Mouse (Mus musculus) testis, postnatal 14 days (tissue): ENCODE measurements at regions not wholly inside any gene's neighbourhood (a gene's known extent, or its start where the extent isn't known, plus 50 kb on each side); places are given as distances from the start of the nearest gene placed in this dataset.
A peak's percentile ranks its signal among the peaks of the same experiment; 100 is the strongest.

Source experiments
- DNase-seq: peaks from one replicate; pipeline ENCODE4 v3.0.0; 2021; ENCODE audit warnings: low spot score

DNA sequence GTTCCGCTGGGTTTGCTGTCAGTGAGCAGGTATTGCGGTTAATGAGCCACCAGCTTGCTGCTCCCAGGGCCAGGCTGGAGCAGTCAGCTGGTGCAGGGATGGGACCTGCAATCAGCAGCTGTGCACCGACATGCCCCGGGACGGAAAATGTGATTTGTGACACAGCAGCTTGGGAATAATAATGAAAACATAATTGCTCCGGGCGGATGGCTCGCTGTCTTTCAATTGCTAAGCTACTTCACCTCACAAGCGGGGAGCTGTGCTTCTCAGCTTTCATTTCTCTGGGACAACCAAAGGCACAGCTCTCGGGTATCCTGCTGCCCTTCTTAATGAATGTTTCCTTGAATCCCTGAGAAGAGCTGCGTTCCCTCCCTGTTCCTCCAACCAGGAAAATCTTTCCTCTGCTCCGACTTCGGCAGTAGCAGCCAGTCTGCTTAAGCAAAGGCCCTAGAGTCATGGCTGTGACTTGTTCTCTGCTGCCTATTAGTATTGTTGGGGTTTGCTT lies 235.3 kb upstream of the A1bg start:
- peak; percentile 19 for DNase-seq

DNA sequence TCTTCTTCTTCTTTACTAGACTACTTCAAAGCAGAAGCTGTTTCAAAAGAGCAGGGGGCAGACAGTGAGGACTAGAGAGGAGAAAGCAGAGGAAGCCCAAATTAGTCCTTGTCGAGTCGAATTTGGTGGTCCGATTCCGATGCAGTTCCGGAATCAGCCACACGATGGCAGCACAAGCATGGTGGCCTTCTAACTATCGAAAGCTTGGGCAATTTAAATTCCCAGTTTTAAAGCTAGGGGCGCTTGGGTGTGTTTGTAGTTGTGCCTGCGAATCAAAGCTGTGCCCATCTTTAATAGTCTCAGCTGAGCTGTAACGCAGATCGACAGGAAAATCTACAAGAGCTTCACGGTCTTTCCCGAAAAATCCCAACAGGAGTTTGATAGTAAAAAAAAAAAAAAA lies 234.7 kb upstream of the A1bg start:
- DNase-seq: peak; percentile 61

DNA sequence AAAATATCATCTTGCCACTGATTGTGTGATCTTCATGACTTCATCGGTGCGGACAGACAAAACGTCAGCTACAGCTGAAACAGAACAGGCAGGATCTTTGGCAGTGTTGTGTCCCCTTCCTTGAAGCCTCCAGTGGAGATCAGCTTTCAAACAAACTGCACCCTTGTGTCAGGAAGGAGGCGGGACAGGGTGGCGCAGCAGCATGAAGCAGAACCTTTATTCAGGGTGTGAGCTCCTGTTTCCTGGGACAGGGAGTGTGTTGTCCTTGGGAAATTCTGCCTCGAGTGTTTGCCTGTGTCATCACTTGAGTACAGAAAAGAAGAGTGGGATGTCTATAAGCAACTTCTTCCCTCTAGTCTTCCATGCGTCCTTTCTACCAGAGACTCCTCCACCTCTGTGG lies 232.7 kb upstream of the A1bg start:
- DNase-seq: no peak

DNA sequence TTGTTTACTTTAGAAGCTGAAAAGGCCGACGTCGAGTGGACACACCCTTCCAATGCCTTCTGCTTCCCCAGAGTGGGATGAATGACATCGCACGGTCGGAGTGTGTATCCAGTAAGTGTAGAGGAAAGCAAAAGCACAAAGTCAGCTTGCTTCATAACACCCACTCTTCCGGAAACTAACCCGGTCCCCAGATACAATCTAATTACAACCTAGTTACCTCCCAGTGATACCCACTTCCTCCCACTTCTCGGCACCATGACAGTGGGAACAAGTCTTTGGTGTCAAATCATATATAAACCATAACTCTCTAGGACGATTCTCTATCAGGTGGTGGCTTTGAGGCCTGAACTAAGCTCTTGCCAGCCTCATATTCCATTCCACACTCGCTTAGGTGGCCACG lies 231.4 kb upstream of the A1bg start:
- DNase-seq: no peak

DNA sequence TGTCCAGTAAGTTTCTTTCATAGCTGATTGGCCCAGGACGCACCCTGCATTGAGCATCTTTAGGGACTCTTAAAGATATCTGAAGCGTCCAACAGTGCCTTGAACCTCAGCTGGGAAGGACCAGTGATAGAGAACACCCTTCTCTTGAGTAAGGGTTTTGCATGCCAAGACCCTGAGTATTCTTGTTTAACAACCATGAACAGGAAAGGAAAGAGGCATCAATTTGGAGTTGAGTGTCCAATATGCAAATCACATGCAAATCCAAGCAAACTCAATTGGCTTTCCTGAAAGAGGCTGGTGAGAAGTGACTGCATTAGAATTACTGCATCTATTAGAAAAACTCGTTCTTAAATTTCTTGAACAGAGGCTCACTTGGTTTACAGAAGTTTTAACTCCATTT lies 220.0 kb upstream of the A1bg start:
- no peak for DNase-seq

DNA sequence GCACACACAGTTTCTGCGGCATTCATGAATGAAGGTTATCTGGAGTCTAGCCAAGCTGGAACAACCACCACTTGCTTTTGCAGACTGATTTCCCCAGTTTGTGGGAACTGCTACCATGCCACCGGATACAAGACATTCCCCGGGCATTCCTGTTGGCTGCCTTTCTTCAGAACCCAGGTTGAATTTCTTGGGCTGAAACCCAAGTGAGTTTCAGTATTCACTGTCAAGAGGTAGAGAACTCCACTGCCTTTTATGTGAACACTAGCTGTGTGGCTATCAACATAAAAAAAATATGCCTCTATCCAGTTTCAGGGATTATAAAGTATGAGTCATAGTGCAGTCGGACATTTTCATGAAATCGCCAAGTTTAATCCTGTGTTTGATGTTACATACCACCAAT lies 216.3 kb upstream of the A1bg start:
- DNase-seq: no peak

DNA sequence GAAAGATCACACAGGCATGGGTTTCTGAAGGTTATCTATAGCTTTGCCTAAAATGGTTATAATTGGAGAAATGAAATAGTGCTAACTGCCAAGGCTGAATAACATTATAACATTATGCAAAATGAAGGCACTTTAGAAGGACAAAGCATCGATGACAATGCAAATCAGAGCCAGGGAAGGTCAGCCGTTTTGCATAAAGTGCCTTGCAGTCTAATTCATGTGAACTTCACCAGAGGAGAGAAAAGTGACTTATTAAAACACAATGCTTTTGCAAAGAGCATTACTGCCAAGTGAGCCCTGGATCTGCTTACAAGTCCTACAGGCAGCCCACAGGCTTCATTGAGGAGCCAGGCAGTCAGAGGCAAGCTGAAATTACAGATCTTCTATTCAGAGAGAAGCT lies 214.0 kb upstream of the A1bg start:
- no peak for DNase-seq

DNA sequence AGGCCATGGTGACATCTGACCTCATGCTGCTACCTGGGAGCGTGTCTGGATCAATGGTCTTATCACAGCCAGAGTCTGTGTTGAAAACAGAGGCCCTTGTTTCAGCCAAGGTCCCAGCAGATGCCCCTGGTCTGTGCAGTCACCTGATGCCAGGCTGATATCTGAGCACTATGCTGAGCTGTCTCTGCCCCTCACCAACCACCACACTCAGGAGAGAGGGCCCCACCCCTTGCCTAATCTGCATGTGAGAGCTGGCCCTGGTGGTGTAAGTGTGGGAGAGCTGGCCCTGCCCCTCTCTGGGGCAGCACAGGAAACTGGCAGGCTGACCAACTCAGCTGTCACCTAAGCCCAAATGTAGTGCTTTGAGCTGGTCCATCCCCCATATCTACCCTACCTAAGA lies 210.5 kb upstream of the A1bg start:
- DNase-seq: no peak

DNA sequence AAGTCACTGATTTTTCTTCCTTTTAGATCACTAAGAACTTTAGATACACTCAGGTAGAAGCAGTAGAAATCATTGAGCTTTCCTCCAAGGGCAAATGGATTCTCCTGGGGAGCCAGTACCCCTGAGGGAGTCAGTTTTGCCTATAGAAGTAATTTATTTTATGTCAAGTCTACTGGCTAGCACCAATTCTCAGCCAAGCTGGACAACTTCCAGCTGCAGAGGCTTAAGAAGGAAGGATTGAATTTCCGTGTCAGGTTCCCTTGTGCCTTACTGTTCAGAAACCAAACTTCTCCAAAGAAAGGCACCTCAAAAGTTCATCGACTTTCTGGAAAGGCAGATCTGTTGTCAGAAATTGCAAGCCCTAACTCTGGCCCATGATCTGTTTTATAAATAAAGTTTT lies 205.2 kb upstream of the A1bg start:
- DNase-seq: no peak

DNA sequence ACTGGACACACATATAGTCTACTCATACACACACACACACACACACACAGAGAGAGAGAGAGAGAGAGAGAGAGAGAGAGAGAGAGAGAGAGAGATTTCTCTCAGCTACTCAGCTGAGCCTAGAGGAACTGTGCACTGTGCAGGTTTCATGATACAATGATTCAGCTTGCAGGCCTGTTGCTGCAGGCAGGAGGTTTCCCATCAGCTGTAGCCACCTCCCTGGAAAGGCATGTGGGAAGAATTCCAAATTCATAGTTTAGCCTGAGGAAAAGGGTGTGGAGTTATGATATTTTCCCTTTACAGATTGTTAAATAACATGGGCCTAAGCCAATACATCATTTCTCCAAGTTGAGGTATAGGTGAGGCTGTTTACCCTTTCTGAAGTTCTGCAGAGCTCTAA lies 204.3 kb upstream of the A1bg start:
- no peak for DNase-seq

DNA sequence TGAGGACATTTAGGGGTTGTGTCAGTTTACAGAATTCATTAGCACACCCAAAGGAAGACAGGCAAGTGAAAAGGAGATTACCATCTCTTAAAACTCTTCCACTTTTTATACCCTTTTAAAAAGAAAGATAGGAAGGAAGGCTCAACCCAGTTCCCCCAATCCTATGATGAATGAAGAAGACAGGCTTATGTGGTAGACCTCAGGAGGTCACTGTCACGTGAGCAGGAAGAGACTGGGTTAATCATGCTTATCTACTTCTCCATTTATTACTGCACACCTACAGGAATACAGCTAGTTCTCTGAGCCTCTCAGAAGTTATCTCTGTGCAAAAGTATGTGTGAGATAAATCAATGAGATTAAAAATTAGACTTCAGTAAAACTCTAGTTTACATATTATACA lies 194.1 kb upstream of the A1bg start:
- no peak for DNase-seq

DNA sequence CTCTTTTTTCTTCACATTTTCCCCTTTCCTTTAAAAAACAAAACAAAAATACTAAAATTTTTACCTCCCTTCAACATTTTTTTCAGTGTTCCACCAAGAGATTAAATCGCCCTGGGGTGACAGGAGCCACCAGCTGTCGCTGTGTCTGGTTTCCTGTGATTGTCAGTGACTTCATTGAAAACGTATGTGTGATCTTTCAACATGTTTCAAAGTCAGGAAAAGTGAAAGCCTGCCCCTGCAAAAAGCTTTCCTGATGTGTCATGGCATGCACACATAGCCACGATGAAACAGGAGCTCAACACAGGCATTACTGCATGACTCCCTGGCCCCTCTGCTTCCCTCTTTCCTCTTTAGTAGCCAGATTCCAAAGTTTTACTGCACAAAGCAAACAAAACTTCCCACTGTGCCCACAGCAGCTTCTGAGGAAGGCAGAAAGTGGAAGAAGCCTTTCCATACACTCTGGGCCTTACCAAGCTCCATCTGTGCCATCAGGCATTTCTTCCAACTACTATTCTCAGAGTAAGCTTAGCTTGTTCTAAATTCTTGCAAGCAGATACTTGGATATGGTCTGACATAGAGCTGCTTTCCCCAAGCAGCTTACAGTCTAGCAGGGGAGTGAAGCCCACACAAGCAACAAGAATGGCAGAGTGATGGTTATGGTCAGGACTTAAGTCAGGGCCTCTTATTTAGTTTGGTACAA lies 186.8 kb upstream of the A1bg start:
- DNase-seq: no peak

DNA sequence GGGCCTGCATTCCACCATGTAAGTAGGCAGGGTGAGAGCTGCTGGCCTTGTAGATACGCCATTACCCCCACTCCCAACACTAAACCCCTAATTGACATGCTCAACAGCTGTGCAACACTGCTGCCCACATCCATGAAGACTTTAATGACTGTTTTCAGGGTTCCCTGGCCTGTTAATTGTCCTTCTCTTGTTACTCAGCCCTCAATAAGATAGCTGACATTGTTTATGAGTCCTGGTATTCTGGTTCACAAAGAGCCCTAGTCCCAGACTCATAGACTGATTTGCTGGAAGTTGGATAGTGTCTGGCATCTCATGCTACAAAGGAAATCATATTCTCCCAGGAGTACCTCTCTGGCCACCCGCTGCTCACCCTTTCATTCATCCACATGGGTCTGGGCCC lies 186.1 kb upstream of the A1bg start:
- no peak for DNase-seq

DNA sequence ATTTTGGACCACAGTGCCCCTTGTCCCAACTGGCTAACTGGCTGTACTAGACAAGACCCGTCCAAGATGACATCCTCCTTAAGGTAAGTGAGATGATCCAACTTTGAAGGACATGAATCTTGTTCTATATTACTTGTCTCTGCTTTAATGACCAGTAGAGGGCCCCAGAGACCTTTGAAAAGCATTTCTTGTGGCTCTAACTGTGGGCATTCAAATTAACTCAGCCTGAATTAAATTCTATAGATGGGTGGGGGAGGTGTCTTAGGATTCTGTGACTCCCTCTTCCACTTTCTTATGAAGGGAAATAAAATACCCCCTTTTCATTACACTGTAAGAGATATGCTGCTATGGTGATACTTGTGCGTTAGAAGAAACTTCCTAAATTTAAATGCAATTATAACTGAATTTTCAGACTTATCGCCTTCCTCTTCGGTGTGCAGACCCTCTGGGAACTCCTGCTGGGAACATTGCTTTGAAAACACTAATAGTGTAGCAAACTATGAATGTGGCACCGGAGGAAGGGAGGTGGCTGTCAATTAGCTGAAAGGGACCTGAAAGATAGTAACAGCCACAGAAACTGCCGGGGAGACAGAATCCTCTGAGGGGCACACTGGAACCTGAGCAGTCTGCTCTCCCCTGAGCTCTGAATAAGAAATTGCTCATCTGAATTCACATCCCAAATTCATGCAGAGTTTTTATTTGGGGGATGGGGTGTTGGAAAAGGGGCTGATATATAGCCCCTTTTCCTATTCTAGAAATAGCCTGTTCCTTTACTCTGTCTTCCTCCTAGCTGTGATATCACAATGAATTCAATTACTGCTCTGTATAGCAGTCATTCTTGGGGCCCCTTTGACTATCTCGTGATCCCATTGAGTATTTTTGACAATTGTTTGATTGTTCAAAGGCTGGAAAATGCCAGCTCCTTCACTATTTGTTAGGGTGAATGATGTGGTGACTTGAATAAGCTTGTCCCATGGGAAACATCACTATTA lies 179.9 kb upstream of the A1bg start:
- DNase-seq: no peak

DNA sequence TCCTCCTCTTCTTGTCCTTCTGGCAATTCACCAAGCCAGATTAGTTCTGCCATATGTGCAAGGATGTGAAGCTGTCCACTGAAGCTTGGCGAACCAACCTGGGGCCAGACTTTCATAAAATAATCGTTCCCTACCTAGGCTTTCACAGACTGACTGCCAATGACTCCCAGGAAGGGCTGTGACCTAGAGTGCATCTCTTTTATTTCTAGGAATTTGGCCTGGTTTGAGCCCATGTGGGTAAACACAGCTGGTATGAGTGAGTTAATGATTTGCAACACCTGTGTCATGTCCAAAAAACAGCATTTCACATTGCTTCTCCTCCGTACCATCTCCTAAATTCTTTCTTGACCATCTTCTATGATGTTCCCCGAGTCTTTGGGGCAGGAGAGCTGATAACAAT lies 178.0 kb upstream of the A1bg start:
- no peak for DNase-seq

DNA sequence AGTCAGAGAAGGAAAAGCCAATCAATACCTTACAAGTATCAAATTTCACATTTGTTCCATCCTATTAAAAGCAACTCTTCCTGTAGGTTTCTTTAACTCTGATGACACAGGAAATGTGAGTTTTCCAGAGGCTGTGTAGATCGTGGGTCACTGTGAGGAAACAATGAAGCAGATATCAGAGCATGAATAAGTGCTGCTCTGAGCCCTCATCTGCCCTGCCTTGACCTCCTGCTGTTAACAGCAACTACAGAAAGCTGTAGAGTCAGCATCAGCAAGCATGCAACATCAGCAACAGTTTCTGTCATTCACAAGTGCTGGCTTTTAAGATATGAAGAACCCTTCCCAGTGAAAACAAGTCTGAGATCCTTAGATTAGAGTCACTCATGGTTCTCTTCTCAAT lies 176.2 kb upstream of the A1bg start:
- DNase-seq: no peak

DNA sequence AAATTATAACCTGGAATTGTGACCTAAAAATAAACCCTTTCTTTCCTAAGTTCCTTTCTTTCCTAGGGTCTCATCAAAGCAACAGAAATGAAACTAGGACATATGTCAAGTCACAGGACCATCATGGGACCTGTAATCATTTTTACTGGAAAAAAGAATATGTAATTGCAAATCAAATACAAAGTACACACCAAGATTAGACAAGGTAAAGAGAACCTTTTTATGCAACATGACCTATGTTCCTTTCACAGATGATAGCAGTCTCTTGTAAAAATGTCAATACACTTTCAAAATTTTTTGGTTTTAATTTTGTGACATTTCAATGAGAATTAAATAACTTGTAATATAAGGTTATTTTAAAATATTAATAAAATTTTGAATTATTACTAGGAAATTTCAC lies 175.7 kb upstream of the A1bg start:
- DNase-seq: no peak

DNA sequence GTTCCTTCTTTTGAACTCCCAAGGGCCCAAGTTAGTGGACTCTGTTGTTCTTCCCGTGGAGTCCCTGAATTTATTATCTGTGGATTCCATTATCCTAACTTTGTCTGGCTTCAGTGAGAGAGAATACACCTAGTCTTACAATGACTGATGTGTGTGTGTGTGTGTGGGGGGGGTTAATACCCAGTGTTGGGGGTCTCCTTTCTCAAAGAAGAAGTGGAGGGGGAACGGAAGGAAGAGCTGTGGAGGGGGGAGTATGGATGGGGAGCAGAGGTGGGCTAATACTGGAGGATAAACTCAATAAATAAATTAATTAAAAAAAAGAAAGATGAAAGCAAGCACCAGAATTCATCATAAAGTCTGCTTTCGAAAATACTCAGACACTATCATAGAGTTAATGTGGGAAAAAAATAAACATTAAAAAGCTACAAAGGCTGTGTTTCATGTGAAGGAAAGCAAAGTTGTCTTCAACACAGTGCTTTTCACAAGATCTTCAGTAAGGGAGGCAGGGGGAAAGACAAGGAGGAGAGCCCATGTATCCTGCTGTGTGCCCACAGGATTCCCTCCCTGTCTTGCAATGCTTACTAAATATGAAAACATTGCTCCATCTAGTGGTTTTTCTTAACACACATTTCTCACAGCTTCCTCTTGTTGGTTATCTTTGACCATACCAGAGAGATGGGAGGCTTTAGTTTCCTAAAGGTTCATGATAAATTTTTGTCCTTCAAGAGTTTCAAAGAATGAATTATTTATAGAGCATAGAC lies 173.4 kb upstream of the A1bg start:
- no peak for DNase-seq

DNA sequence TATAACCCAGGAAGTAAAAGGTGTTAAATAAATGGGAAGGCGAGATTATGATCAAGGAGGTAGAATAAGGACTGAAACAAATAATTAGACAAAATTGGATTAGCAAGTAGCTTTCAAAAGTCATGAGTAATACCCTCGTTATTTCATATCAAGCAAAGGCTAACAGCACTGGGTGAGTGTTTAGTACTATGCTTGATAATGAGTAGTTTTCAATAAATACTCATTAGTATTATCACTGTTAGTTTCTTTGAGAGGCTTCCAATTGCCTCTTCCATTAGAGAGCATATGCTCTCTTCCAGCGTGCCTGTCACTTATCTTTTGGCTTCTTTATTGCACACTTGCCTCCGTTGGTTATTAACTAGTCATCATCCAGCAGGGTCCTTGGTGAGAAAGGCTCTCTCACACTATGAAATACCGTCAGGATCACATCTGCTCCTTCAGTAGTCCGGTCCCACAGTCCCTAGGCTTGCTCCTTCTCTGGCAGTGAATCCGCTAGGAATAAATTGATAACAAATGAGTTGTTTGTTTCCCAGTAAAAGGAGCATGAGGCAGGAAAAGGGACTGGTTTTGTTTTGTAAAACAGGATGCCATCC lies 132.3 kb upstream of the A1bg start:
- no peak for DNase-seq

DNA sequence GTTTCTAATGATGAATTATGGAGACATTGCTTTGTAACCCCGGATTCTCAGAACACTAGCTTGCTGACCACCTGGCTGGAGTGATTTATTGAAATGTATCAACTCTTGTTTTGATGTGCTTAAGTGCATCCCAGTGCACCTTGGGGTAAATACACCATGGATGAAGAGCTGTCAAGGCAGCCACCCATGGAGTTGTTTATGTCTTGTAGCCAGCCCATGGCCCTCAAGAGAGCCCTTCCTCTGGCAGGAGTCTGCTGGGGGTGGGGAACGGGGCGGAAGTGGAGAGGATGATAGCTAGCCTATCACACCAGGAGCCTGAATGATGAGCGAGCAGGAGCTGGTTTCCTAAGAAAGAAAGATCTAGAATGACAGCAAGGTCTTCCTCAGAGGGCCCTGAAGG lies 128.6 kb upstream of the A1bg start:
- no peak for DNase-seq

DNA sequence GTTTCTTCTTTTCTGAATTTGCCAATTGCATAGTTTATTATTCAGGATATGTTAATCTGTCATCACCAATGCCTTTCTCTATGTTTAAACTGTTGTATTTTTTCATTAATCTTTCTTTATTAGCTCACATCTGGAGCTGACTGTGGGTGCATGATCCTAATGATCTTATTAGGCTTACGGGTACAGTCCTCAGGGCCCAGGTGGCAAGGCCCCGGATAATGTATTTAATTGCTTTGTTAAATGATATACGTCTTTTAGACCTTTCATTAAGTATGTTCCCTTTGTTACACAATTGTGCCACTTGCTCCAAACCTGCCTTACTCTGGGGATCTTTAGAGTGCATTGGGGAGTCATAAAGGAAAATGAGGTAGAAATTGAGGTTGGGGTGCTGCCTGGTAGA lies 86.7 kb upstream of the A1bg start:
- DNase-seq: no peak

DNA sequence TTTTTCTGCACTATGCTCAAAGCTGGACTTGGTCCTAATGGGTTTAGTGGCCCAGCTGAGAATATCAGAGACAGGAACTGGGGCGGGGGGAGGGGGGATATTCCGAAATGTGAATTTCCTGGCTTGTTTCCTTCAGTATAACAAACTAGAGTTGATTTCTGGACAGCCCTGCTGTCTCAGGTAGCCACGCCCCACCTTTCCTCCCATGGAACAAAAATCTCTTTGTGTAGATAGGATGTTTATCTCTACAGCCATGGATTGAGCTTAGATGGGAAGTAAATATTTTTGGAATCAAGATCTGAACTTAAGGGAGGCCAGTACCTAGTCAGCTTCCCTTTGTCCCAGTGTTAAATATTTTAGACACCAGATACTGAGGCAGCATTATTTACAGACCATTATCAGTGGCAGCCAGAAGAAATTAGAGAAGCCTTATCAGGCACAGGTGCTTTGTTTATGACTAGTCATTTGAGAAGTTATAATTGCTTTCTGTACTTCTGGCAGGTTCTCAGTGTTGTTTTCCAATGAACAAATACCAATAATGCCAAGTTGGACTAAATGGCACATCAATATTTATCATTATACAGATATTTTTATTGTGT lies 84.7 kb upstream of the A1bg start:
- no peak for DNase-seq
